Mouse (Mus musculus): Measurements from ENCODE around the gene Nyap2. TPM values are rescaled to one million over a fixed set of nuclear protein-coding genes. Genes with fewer than 3 reads are reported as not detected.

Gene Nyap2
- polyA plus RNA-seq, 1 experiment from 2014 or later: 25.5 TPM

DNA sequence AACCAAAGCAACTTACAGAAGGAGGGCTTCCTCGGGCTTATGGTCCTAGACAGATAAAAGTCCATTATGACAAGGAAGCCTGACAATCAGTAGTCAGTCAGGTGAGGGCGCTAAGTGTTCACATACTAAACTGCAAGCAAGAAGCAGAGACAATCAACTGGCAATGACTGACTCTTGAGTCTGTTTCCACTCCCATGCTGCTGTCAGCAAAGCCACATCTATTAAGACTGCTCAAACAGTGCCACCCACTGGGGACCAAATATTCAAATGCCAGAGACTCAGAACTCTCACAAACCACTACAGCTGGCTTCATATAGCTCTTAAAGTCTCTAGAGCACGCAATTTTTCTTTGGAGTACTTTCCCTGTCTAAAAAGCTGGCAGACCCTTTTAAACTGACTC lies 226.6 kb downstream of the Nyap2 start:
- no peak for ATAC-seq (ENCODE audit: low FRiP score)
- Histone ChIP-seq H3K4me2 (replicated peaks) (no peak overlapping the region), H3K4me3 (replicated peaks; ENCODE audit: low read length) (no peak overlapping the region), H3K27ac (no peak overlapping the region), H3K9ac (no peak overlapping the region), H3K36me3 (replicated peaks; ENCODE audit: control insufficient read depth, insufficient read depth) (no peaks in the 10 kb centered on the region), H3K9me3 (ENCODE audit: control insufficient read depth, low read length) (no peaks in the 10 kb centered on the region), H3K4me1 (replicated peaks; ENCODE audit: control insufficient read depth, insufficient read depth, low read length) (no peaks in the 10 kb centered on the region), H3K27me3 (ENCODE audit: control insufficient read depth, insufficient read depth, low read length) (no peaks in the 10 kb centered on the region)
- no peak for DNase-seq (ENCODE audit: low spot score)
- 59% methylated on average over 3 of the region's 3 CpGs for WGBS

DNA sequence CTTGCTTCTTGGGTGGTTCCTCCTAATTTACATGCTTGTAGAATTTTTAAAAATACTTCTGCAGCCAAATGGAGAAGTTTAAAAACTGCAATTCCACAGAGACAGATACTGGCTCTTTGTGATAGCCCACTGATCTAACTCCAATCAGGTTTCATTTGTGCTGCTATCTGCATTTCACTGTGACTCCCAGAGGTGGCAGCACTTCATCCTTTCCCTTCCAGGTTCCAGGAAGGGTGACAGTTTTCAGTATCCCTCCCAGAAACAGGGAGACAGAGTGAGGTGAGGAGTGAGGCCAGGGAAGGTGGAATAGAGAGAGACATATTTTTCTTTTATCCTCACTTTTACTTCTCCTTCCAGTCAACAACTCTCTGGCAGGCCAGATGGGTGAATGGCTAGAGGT lies 230.7 kb downstream of the Nyap2 start:
- Histone ChIP-seq H3K4me2 (replicated peaks) (no peak overlapping the region), H3K36me3 (replicated peaks; ENCODE audit: control insufficient read depth, insufficient read depth) (no peaks in the 10 kb centered on the region), H3K4me3 (replicated peaks; ENCODE audit: low read length) (no peak overlapping the region), H3K4me1 (replicated peaks; ENCODE audit: control insufficient read depth, insufficient read depth, low read length) (no peaks in the 10 kb centered on the region), H3K27ac (no peak overlapping the region), H3K9me3 (ENCODE audit: control insufficient read depth, low read length) (no peaks in the 10 kb centered on the region), H3K27me3 (ENCODE audit: control insufficient read depth, insufficient read depth, low read length) (no peaks in the 10 kb centered on the region), H3K9ac (no peak overlapping the region)
- DNase-seq (ENCODE audit: low spot score) (no peak), ATAC-seq (ENCODE audit: low FRiP score) (no peak)

DNA sequence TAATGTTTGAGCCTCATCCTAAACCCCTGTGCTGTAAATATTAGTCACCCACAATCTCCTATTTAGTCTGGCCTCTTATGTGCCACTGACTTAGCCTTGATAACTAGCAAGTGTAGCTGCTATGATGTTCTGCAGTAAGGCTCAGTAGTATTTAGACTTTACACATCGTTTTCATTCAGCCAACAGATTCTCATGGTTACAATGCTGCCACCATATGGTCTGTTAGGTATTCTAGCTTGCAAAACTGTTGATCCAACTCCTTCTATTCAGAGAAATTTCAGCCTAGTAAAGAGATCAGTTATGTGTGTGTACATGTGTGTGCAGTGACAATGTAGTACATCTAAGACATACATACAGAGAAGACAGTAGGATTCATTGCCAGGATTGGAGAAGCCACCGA lies 231.2 kb downstream of the Nyap2 start:
- Histone ChIP-seq H3K27me3 (ENCODE audit: control insufficient read depth, insufficient read depth, low read length) (no peaks in the 10 kb centered on the region), H3K4me3 (replicated peaks; ENCODE audit: low read length) (no peak overlapping the region), H3K9ac (no peak overlapping the region), H3K36me3 (replicated peaks; ENCODE audit: control insufficient read depth, insufficient read depth) (no peaks in the 10 kb centered on the region), H3K27ac (no peak overlapping the region), H3K9me3 (ENCODE audit: control insufficient read depth, low read length) (no peaks in the 10 kb centered on the region), H3K4me2 (replicated peaks) (no peak overlapping the region), H3K4me1 (replicated peaks; ENCODE audit: control insufficient read depth, insufficient read depth, low read length) (no peaks in the 10 kb centered on the region)
- WGBS: 66% methylated on average over 2 of the region's 2 CpGs
- ATAC-seq (ENCODE audit: low FRiP score) (no peak), DNase-seq (ENCODE audit: low spot score) (no peak)

DNA sequence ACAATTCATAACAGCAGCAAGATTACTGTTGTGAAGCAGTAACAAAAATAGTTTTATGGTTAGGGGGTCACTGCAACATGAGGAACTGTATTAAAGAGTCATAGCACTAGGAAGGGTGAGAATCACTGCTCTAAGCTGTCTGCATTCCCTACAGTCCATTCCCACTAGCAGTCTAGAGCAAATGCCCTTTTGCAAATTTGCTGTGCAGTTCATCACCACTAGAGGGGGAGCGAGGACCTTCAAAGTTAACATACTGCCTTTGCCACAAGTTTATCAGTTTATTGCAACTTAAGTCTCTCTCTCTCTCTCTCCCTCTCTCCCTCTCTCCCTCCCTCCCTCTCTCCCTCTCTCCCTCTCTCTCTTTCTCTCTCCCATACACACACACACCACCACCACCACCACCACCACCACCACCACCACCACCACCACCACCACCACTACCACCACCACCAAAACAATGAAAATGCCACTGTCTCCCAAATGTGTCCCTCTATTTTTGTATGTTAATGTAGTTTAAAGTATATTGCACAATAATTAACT lies 233.4 kb downstream of the Nyap2 start:
- peak; percentile 31; the same call in 1 of the 2 replicates for ATAC-seq (ENCODE audit: low FRiP score)
- no peaks in the 10 kb centered on the region for H3K27me3 ChIP-seq (ENCODE audit: control insufficient read depth, insufficient read depth, low read length)
- 0% methylated on average over 1 of the region's 1 CpGs for WGBS
- H3K4me1 ChIP-seq (replicated peaks; ENCODE audit: control insufficient read depth, insufficient read depth, low read length): no peaks in the 10 kb centered on the region
- peak; percentile 87 for DNase-seq (ENCODE audit: low spot score)
- H3K27ac ChIP-seq: no peak overlapping the region
- H3K4me3 ChIP-seq (replicated peaks; ENCODE audit: low read length): no peak overlapping the region
- H3K9ac ChIP-seq: no peak overlapping the region
- no peak overlapping the region for H3K4me2 ChIP-seq (replicated peaks)
- no peaks in the 10 kb centered on the region for H3K36me3 ChIP-seq (replicated peaks; ENCODE audit: control insufficient read depth, insufficient read depth)
- no peaks in the 10 kb centered on the region for H3K9me3 ChIP-seq (ENCODE audit: control insufficient read depth, low read length)

DNA sequence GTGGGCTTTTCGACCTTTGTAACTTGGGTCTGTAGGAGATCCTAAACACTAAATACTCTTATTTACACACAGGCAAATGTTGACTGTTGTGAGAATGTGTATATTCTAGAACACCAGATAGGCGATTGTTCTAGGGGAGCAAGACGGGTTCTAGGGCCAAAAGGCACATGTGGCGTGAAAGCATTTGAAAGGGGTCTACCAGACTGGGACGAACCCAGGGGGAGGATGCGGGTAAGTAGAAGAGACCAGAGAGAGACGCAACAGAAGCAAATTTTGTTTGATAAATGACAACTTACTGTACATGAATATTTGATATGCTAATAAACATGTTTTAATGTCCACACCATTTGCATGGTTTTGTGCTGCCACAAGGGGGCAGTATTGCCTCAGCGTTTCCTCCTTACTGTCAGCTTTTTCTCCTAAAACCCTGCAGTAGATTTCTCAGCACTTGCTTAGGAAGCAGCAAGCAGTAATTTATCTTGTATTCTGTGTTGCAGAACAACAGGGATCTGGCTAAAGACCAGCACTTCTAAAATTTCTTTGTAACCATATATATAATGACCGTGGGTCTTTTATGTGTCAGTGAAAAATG lies 239.7 kb downstream of the Nyap2 start:
- WGBS: 58% methylated on average over 9 of the region's 9 CpGs
- ATAC-seq (ENCODE audit: low FRiP score) (peak; percentile 79; the same call in 1 of the 2 replicates), DNase-seq (ENCODE audit: low spot score) (peak; percentile 91)
- Histone ChIP-seq H3K4me1 (replicated peaks; ENCODE audit: control insufficient read depth, insufficient read depth, low read length) (peaks cover 6% of the 10 kb centered on the region; the same call in 1 of the 2 replicates), H3K4me2 (replicated peaks) (no peak overlapping the region), H3K9me3 (ENCODE audit: control insufficient read depth, low read length) (no peaks in the 10 kb centered on the region), H3K9ac (0 out of 2 replicates have a peak overlapping the region, but pooled peaks have one; percentile 5), H3K4me3 (replicated peaks; ENCODE audit: low read length) (no peak overlapping the region), H3K27ac (no peak overlapping the region), H3K27me3 (ENCODE audit: control insufficient read depth, insufficient read depth, low read length) (no peaks in the 10 kb centered on the region), H3K36me3 (replicated peaks; ENCODE audit: control insufficient read depth, insufficient read depth) (no peaks in the 10 kb centered on the region)

DNA sequence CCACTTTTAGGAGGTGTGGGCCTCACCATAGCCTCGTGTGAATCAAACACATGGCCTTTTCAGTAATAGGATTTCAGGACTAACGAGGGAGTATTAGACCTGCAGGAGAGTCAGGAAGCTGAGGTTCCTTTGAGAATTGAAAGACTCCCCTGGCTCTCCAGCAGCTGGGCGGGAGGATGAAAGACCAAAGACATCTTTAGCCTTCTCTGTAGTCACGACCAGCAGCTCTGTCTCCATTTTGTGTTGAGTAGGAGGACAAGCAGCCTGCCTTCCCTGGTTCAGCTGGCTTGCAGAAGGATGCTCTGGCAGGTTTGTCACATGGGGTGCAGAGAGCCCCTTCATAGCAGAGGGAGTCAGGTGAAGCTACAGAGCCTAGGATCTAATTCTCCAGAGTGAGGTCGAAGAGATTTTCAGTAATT lies 240.3 kb downstream of the Nyap2 start:
- DNase-seq (ENCODE audit: low spot score): no peak
- Histone ChIP-seq H3K4me2 (replicated peaks) (no peak overlapping the region), H3K9me3 (ENCODE audit: control insufficient read depth, low read length) (no peaks in the 10 kb centered on the region), H3K9ac (0 out of 2 replicates have a peak overlapping the region, but pooled peaks have one; percentile 5), H3K27ac (peak overlapping the region; percentile 2; the same call in 1 of the 2 replicates), H3K4me3 (replicated peaks; ENCODE audit: low read length) (no peak overlapping the region), H3K36me3 (replicated peaks; ENCODE audit: control insufficient read depth, insufficient read depth) (no peaks in the 10 kb centered on the region), H3K4me1 (replicated peaks; ENCODE audit: control insufficient read depth, insufficient read depth, low read length) (peaks cover 6% of the 10 kb centered on the region; the same call in 1 of the 2 replicates), H3K27me3 (ENCODE audit: control insufficient read depth, insufficient read depth, low read length) (no peaks in the 10 kb centered on the region)
- WGBS: 45% methylated on average over 5 of the region's 5 CpGs
- peak; percentile 73; the same call in 1 of the 2 replicates for ATAC-seq (ENCODE audit: low FRiP score)

DNA sequence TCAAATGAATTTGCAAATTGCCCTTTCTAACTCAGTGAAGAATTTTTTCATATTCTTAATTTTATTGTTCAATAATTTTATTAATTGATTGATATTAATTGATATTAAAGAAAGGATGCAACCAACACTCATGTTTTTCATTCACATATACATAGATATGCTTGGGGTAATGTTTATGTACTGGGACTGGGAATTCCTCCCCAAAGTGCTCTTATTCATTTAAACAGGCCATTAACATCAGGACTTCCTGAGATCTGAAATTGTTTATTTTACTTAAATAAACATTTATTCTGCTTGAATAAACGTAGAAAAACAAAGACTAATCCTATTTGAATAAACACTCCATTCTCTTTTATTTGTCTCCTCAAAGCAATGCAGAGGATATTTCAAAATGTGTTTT lies 311.0 kb downstream of the Nyap2 start:
- no peaks in the 10 kb centered on the region for H3K9me3 ChIP-seq (ENCODE audit: control insufficient read depth, low read length)
- no peak overlapping the region for H3K27ac ChIP-seq
- no peak for DNase-seq (ENCODE audit: low spot score)
- H3K4me2 ChIP-seq (replicated peaks): no peak overlapping the region
- H3K27me3 ChIP-seq (ENCODE audit: control insufficient read depth, insufficient read depth, low read length): no peaks in the 10 kb centered on the region
- H3K9ac ChIP-seq: no peak overlapping the region
- no peak for ATAC-seq (ENCODE audit: low FRiP score)
- WGBS: 39% methylated on average over 1 of the region's 1 CpGs
- no peak overlapping the region for H3K4me3 ChIP-seq (replicated peaks; ENCODE audit: low read length)
- H3K36me3 ChIP-seq (replicated peaks; ENCODE audit: control insufficient read depth, insufficient read depth): no peaks in the 10 kb centered on the region
- H3K4me1 ChIP-seq (replicated peaks; ENCODE audit: control insufficient read depth, insufficient read depth, low read length): no peaks in the 10 kb centered on the region

All from hindbrain, embryonic 14.5 days (tissue).